Mouse (Mus musculus) left cerebral cortex, postnatal 25 days (tissue): ENCODE measurements around the gene Fam53a. TPM values are rescaled to one million over a fixed set of nuclear protein-coding genes. Genes with fewer than 3 reads are reported as not detected.

ENCODE experiments used
- DNase-seq, 2 experiments: peaks; one replicate each; pipeline ENCODE4 v3.0.0; 2022; ENCODE audit warnings: low spot score in 2 of 2, mixed read lengths in 1 of 2
- intact Hi-C: fragments of 180-260 bp; cut with DNase I; formaldehyde crosslinking; loops from one replicate; pipeline ENCODE4 v1.15.1; 2025
- total RNA-seq, 2 experiments: library from RNA; stranded (reverse); gene quantifications; 2 replicates each; pipeline ENCODE4 v1.2.3; 2021

Gene Fam53a
- total RNA-seq, 2 experiments from 2014 or later: 23.0 to 27.6 TPM

DNA sequence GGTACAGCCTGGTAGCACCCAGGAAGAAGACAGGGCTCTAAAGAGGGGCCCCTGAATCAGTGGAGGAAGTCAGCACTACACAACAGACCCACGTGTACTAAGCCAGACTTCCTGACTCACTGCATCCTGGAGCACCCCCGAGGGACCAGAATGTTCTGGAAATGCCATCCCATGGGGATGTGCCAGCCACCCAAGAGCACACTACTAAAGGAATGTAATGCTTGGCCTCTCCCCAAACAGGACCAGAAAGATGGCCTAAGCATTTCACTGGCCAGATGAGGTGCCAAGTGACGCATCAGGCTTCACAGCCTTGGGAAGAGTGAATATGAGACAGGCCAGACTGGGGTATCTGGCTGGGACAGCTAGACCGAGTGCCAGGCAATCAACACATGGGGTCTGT, 63.5 kb downstream of the Fam53a start:
- no peak for DNase-seq
- intact Hi-C loops: no loop called here

DNA sequence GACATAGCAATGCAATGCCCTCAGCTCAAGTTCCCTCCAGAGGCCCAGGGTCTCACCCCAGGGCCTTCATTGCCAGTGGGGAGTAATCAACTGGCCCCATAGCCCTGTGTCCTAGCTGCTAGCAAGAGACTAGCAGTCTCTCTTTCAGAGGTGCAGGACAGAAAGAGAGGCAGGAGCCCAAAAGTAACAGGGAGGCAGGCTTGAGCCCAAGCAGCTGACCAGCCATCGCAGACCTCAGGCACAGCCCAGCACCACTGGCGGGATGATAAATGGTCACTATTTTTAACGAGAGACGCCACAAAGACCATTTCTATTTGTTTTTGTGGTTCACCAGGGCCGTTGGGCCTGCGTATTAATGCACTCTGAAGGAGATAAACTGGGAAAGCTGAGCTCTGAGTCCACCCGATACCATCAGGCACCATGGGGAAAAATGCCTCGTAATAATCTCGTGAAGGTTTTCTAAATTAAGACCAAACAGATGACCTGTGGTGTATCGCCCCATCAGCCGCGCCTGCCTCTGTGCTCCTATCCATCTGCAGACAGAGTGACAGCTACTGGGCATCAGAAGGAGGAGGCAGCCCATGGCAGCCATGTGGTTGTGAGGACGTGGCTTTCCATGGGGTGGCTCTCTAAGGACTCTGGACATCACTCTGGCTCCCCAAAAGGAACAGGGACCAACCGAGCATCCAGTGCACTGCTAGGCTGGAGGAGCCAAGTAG, 73.0 kb downstream of the Fam53a start:
- no peak for DNase-seq
- intact Hi-C loops: no loop called here

Other genes starting within 250 kb of the Fam53a start
- gene Nkx1-1, start 195.7 kb downstream of the Fam53a start, total RNA-seq: not detected
- under 1 TPM; 0.80 to 0.98 TPM for gene Gm9903, start 290 bp upstream of the Fam53a start, total RNA-seq
- gene Slbp, start 22.9 kb upstream of the Fam53a start, total RNA-seq: 10 to 100 TPM; 23.3 to 23.6 TPM
- gene Tacc3, start 28.5 kb upstream of the Fam53a start, total RNA-seq: 1 to 10 TPM; 5.5 to 5.9 TPM
- gene Tmem129, start 28.8 kb upstream of the Fam53a start, total RNA-seq: 10 to 100 TPM; 25.6 to 27.6 TPM
- 100 to 1,000 TPM; 108 to 126 TPM for gene Fgfr3, start 92.0 kb upstream of the Fam53a start, total RNA-seq
- gene Letm1, start 153.2 kb upstream of the Fam53a start, total RNA-seq: 100 to 1,000 TPM in 1 of 2 experiments, 10 to 100 TPM in 1; 98.7 to 102 TPM
- gene Nsd2, start 191.1 kb upstream of the Fam53a start, total RNA-seq: 100 to 1,000 TPM; 144 to 147 TPM